Mouse (Mus musculus) embryonic facial prominence, embryonic 15.5 days (tissue): ENCODE data around the gene Il22ra1. TPM values are rescaled to one million over a fixed set of nuclear protein-coding genes. Genes with fewer than 3 reads are reported as not detected.

ENCODE experiments used
- polyA plus RNA-seq: library from polyadenylated mRNA; unstranded; fragments of >200 nt; fragmentation: Nextera tagmentation; extraction: Ambion mirVana; gene quantifications from 2 replicates; pipeline ENCODE4 v1.2.1, GENCODE M21; 2015

Gene Il22ra1
- polyA plus RNA-seq, 1 experiment from 2014 or later, result 1.1 TPM

Other genes with a start within 250 kb of the Il22ra1 start
- 0.87 and 1.9 TPM in 2 replicates for gene Stpg1, start 233.4 kb upstream of the Il22ra1 start, polyA plus RNA-seq
- gene Nipal3, start 233.1 kb upstream of the Il22ra1 start, polyA plus RNA-seq, result 2.5 and 2.9 TPM in 2 replicates
- gene Grhl3, start 154.5 kb upstream of the Il22ra1 start, polyA plus RNA-seq, result 26.8 and 35.5 TPM in 2 replicates
- gene Ifnlr1, start 41.9 kb upstream of the Il22ra1 start, polyA plus RNA-seq, result 1.6 and 1.8 TPM in 2 replicates
- 6.3 and 7.7 TPM in 2 replicates for gene Myom3, start 31.5 kb downstream of the Il22ra1 start, polyA plus RNA-seq
- gene Srsf10, start 127.6 kb downstream of the Il22ra1 start, polyA plus RNA-seq, result 198 and 214 TPM in 2 replicates
- gene Pnrc2, start 145.7 kb downstream of the Il22ra1 start, polyA plus RNA-seq, result 157 and 161 TPM in 2 replicates
- 0.85 and 1.0 TPM in 2 replicates for gene Cnr2, start 167.2 kb downstream of the Il22ra1 start, polyA plus RNA-seq
- 78.2 and 82.1 TPM in 2 replicates for gene Fuca1, start 192.6 kb downstream of the Il22ra1 start, polyA plus RNA-seq
- gene Hmgcl, start 218.3 kb downstream of the Il22ra1 start, polyA plus RNA-seq, result 78.2 and 79.8 TPM in 2 replicates
- 44.7 and 48.0 TPM in 2 replicates for gene Gale, start 235.6 kb downstream of the Il22ra1 start, polyA plus RNA-seq
- gene Lypla2, start 244.5 kb downstream of the Il22ra1 start, polyA plus RNA-seq, result 119 and 126 TPM in 2 replicates